Mouse (Mus musculus) liver, embryonic 12.5 days (tissue): ENCODE measurements at regions not wholly inside any gene's neighbourhood (a gene's known extent, or its start where the extent isn't known, plus 50 kb on each side); places are given as distances from the start of the nearest gene placed in this dataset.

Source experiments
- ATAC-seq: fragments of 200-750 bp; cut with Nextera tagmentation; 2 replicates; pipeline ENCODE4 v1.8.0; 2017; ENCODE audit warnings: moderate number of reproducible peaks, mild to moderate bottlenecking, moderate library complexity
- H3K27ac ChIP-seq: fragments of 300-500 bp; sonication (generic); 2 replicates; pipeline ENCODE4 v1.5.1; 2016; ENCODE audit warnings: mild to moderate bottlenecking
- H3K27me3 ChIP-seq: fragments of 300-500 bp; sonication (generic); replicated peaks from 2 replicates; pipeline ENCODE4 v1.6.1; 2016; ENCODE audit warnings: mild to moderate bottlenecking, moderate library complexity
- H3K36me3 ChIP-seq: fragments of 300-500 bp; sonication (generic); 2 replicates; pipeline ENCODE4 v1.6.1; 2016; ENCODE audit warnings: mild to moderate bottlenecking, moderate library complexity
- H3K4me1 ChIP-seq: fragments of 300-500 bp; sonication (generic); 2 replicates; pipeline ENCODE4 v1.6.1; 2016
- H3K4me2 ChIP-seq: fragments of 300-500 bp; sonication (generic); 2 replicates; pipeline ENCODE4 v1.6.1; 2016; ENCODE audit warnings: mild to moderate bottlenecking, moderate library complexity
- H3K4me3 ChIP-seq: fragments of 300-500 bp; sonication (generic); 2 replicates; pipeline ENCODE4 v1.5.1; 2016; ENCODE audit warnings: mild to moderate bottlenecking, moderate library complexity
- H3K9ac ChIP-seq: fragments of 300-500 bp; sonication (generic); 2 replicates; pipeline ENCODE4 v1.6.1; 2016; ENCODE audit warnings: mild to moderate bottlenecking, moderate library complexity
- H3K9me3 ChIP-seq: fragments of 300-500 bp; sonication (generic); replicated peaks from 2 replicates; pipeline ENCODE4 v1.6.1; 2016; ENCODE audit warnings: mild to moderate bottlenecking, moderate library complexity
- WGBS: fragments of 180-500 bp; shearing (Covaris S2); methylation state at CpG from one replicate; pipeline ENCODE4 v1.1.7; 2016; ENCODE audit not compliant: insufficient replicate concordance; 5-methylcytosine and 5-hydroxymethylcytosine counted together

GRCm38 (mm10) chr5:64710968-64711367 lies 92.2 kb upstream of the Klf3 start:
- H3K4me3 ChIP-seq = no peak overlapping the region
- ATAC-seq = no peak
- H3K27me3 ChIP-seq = peaks cover 3% of the 10 kb centered on the region; the same call in 1 of the 2 replicates
- H3K27ac ChIP-seq = peak overlapping the region; percentile 32; the same call in 1 of the 2 replicates
- no peaks in the 10 kb centered on the region for H3K9me3 ChIP-seq
- H3K36me3 ChIP-seq = no peaks in the 10 kb centered on the region
- H3K4me1 ChIP-seq = peaks cover 54% of the 10 kb centered on the region
- no peak overlapping the region for H3K4me2 ChIP-seq
- WGBS = 89% methylated on average over 4 of the region's 4 CpGs
- no peak overlapping the region for H3K9ac ChIP-seq

- Histone ChIP-seq H3K9ac (peak overlapping the region; percentile 53; the same call in 1 of the 2 replicates), H3K27me3 (no peaks in the 10 kb centered on the region), H3K27ac (peak overlapping the region; percentile 86), H3K4me1 (peaks cover 70% of the 10 kb centered on the region), H3K36me3 (no peaks in the 10 kb centered on the region), H3K4me3 (0 out of 2 replicates have a peak overlapping the region, but pooled peaks have one; percentile 21), H3K4me2 (peak overlapping the region; percentile 61), H3K9me3 (no peaks in the 10 kb centered on the region)
- peak; percentile 44 for ATAC-seq
- 61% methylated on average over 10 of the region's 10 CpGs for WGBS
Observed at GRCm38 (mm10) chr5:64714221-64714653, 89.0 kb upstream of the Klf3 start.

GRCm38 (mm10) chr5:64714710-64715109 lies 88.5 kb upstream of the Klf3 start:
- ATAC-seq = peak; percentile 100
- Histone ChIP-seq H3K9ac (peak overlapping the region; percentile 53), H3K27me3 (no peaks in the 10 kb centered on the region), H3K4me3 (peak overlapping the region; percentile 21), H3K4me1 (peaks cover 70% of the 10 kb centered on the region), H3K4me2 (peak overlapping the region; percentile 61), H3K36me3 (no peaks in the 10 kb centered on the region), H3K9me3 (no peaks in the 10 kb centered on the region), H3K27ac (peak overlapping the region; percentile 86)
- 30% methylated on average over 7 of the region's 7 CpGs for WGBS

GRCm38 (mm10) chr5:64716551-64716950 lies 86.6 kb upstream of the Klf3 start:
- Histone ChIP-seq H3K4me2 (no peak overlapping the region), H3K9ac (0 out of 2 replicates have a peak overlapping the region, but pooled peaks have one; percentile 7), H3K27ac (peak overlapping the region; percentile 36), H3K4me3 (no peak overlapping the region), H3K36me3 (no peaks in the 10 kb centered on the region), H3K27me3 (no peaks in the 10 kb centered on the region), H3K9me3 (no peaks in the 10 kb centered on the region), H3K4me1 (peaks cover 52% of the 10 kb centered on the region)
- WGBS = 48% methylated on average over 4 of the region's 4 CpGs
- no peak for ATAC-seq

GRCm38 (mm10) chr5:64722211-64722610 lies 81.0 kb upstream of the Klf3 start:
- no peaks in the 10 kb centered on the region for H3K9me3 ChIP-seq
- H3K4me3 ChIP-seq = no peak overlapping the region
- H3K27me3 ChIP-seq = no peaks in the 10 kb centered on the region
- H3K4me2 ChIP-seq = no peak overlapping the region
- peaks cover 4% of the 10 kb centered on the region; the same call in 1 of the 2 replicates for H3K4me1 ChIP-seq
- H3K27ac ChIP-seq = no peak overlapping the region
- no peak overlapping the region for H3K9ac ChIP-seq
- H3K36me3 ChIP-seq = no peaks in the 10 kb centered on the region
- no peak for ATAC-seq

- H3K4me2 ChIP-seq = no peak overlapping the region
- H3K27me3 ChIP-seq = no peaks in the 10 kb centered on the region
- 56% methylated on average over 2 of the region's 2 CpGs for WGBS
- H3K36me3 ChIP-seq = no peaks in the 10 kb centered on the region
- peaks cover 3% of the 10 kb centered on the region; the same call in 1 of the 2 replicates for H3K4me1 ChIP-seq
- no peak for ATAC-seq
- H3K9me3 ChIP-seq = no peaks in the 10 kb centered on the region
- no peak overlapping the region for H3K27ac ChIP-seq
- no peak overlapping the region for H3K4me3 ChIP-seq
- no peak overlapping the region for H3K9ac ChIP-seq
Observed at GRCm38 (mm10) chr5:64727847-64728246, 75.3 kb upstream of the Klf3 start.

- Histone ChIP-seq H3K27me3 (peaks cover 2% of the 10 kb centered on the region; the same call in 1 of the 2 replicates), H3K4me3 (no peak overlapping the region), H3K9ac (no peak overlapping the region), H3K4me1 (peaks cover 3% of the 10 kb centered on the region; the same call in 1 of the 2 replicates), H3K4me2 (no peak overlapping the region), H3K9me3 (no peaks in the 10 kb centered on the region), H3K36me3 (no peaks in the 10 kb centered on the region), H3K27ac (no peak overlapping the region)
- ATAC-seq = no peak
- WGBS = 75% methylated on average over 3 of the region's 3 CpGs
Observed at GRCm38 (mm10) chr5:64732356-64732755, 70.8 kb upstream of the Klf3 start.

- H3K36me3 ChIP-seq = no peaks in the 10 kb centered on the region
- no peak overlapping the region for H3K4me2 ChIP-seq
- H3K9me3 ChIP-seq = no peaks in the 10 kb centered on the region
- ATAC-seq = no peak
- H3K4me3 ChIP-seq = no peak overlapping the region
- no peak overlapping the region for H3K9ac ChIP-seq
- H3K27ac ChIP-seq = no peak overlapping the region
- peaks cover 5% of the 10 kb centered on the region; the same call in 1 of the 2 replicates for H3K27me3 ChIP-seq
- peaks cover 21% of the 10 kb centered on the region for H3K4me1 ChIP-seq
Observed at GRCm38 (mm10) chr5:64736985-64737384, 66.2 kb upstream of the Klf3 start.

- Histone ChIP-seq H3K4me3 (no peak overlapping the region), H3K4me2 (no peak overlapping the region), H3K27me3 (peaks cover 5% of the 10 kb centered on the region; the same call in 1 of the 2 replicates), H3K9ac (no peak overlapping the region), H3K4me1 (peaks cover 21% of the 10 kb centered on the region), H3K36me3 (no peaks in the 10 kb centered on the region), H3K9me3 (no peaks in the 10 kb centered on the region), H3K27ac (no peak overlapping the region)
- ATAC-seq = no peak
- 56% methylated on average over 11 of the region's 11 CpGs for WGBS
Observed at GRCm38 (mm10) chr5:64738096-64738780, 65.0 kb upstream of the Klf3 start.

GRCm38 (mm10) chr5:64738781-64739310 lies 64.3 kb upstream of the Klf3 start:
- Histone ChIP-seq H3K4me1 (peaks cover 21% of the 10 kb centered on the region), H3K27me3 (peaks cover 5% of the 10 kb centered on the region; the same call in 1 of the 2 replicates), H3K9ac (no peak overlapping the region), H3K27ac (no peak overlapping the region), H3K4me3 (no peak overlapping the region), H3K36me3 (no peaks in the 10 kb centered on the region), H3K4me2 (no peak overlapping the region), H3K9me3 (no peaks in the 10 kb centered on the region)
- no peak for ATAC-seq
- 52% methylated on average over 10 of the region's 10 CpGs for WGBS

- Histone ChIP-seq H3K9me3 (no peaks in the 10 kb centered on the region), H3K27ac (no peak overlapping the region), H3K4me2 (no peak overlapping the region), H3K4me3 (no peak overlapping the region), H3K36me3 (no peaks in the 10 kb centered on the region), H3K27me3 (peaks cover 5% of the 10 kb centered on the region; the same call in 1 of the 2 replicates), H3K4me1 (peaks cover 23% of the 10 kb centered on the region), H3K9ac (no peak overlapping the region)
- no peak for ATAC-seq
- 48% methylated on average over 15 of the region's 15 CpGs for WGBS
Observed at GRCm38 (mm10) chr5:64739311-64740261, 63.6 kb upstream of the Klf3 start.

- H3K4me2 ChIP-seq = no peak overlapping the region
- no peaks in the 10 kb centered on the region for H3K36me3 ChIP-seq
- no peak overlapping the region for H3K4me3 ChIP-seq
- no peak for ATAC-seq
- H3K9ac ChIP-seq = no peak overlapping the region
- no peaks in the 10 kb centered on the region for H3K9me3 ChIP-seq
- H3K27ac ChIP-seq = no peak overlapping the region
- WGBS = 76% methylated on average over 4 of the region's 4 CpGs
- no peaks in the 10 kb centered on the region for H3K27me3 ChIP-seq
- H3K4me1 ChIP-seq = peaks cover 22% of the 10 kb centered on the region
Observed at GRCm38 (mm10) chr5:64744041-64744440, 59.1 kb upstream of the Klf3 start.
